Mouse (Mus musculus) kidney, embryonic 15.5 days (tissue): ENCODE results near the gene Trmt10a. TPM values are rescaled to one million over a fixed set of nuclear protein-coding genes. Genes with fewer than 3 reads are reported as not detected.
"Not testable (repeated sequence)": the region's sequence is repeated elsewhere in the genome, so short reads cannot be mapped to it uniquely, and the experiment has no call there.

Source experiments
- ATAC-seq: fragments of 200-750 bp; cut with Nextera tagmentation; replicated peaks from 2 replicates; pipeline ENCODE4 v1.8.0; 2017; ENCODE audit warnings: moderate TSS enrichment; ENCODE audit not compliant: low FRiP score
- H3K27ac ChIP-seq: fragments of 300-500 bp; sonication (generic); 2 replicates; pipeline ENCODE4 v1.5.1; 2015; ENCODE audit warnings: mild to moderate bottlenecking, inconsistent platforms
- H3K27me3 ChIP-seq: fragments of 300-500 bp; sonication (generic); 2 replicates; pipeline ENCODE4 v1.6.1; 2015; ENCODE audit warnings: inconsistent platforms
- H3K36me3 ChIP-seq: fragments of 300-500 bp; sonication (generic); 2 replicates; pipeline ENCODE4 v1.6.1; 2015; ENCODE audit warnings: inconsistent platforms
- H3K4me1 ChIP-seq: fragments of 300-500 bp; sonication (generic); 2 replicates; pipeline ENCODE4 v1.6.1; 2015; ENCODE audit warnings: inconsistent platforms
- H3K4me2 ChIP-seq: fragments of 300-500 bp; sonication (generic); 2 replicates; pipeline ENCODE4 v1.6.1; 2015; ENCODE audit warnings: moderate library complexity, mild to moderate bottlenecking, inconsistent platforms
- H3K4me3 ChIP-seq: fragments of 300-500 bp; sonication (generic); replicated peaks from 2 replicates; pipeline ENCODE4 v1.5.1; 2015; ENCODE audit warnings: mild to moderate bottlenecking, inconsistent platforms
- H3K9ac ChIP-seq: fragments of 300-500 bp; sonication (generic); 2 replicates; pipeline ENCODE4 v1.6.1; 2015; ENCODE audit warnings: mild to moderate bottlenecking, inconsistent platforms
- H3K9me3 ChIP-seq: fragments of 300-500 bp; sonication (generic); replicated peaks from 2 replicates; pipeline ENCODE4 v1.6.1; 2016; ENCODE audit warnings: inconsistent platforms
- WGBS: fragments of 180-500 bp; shearing (Covaris S2); methylation state at CpG from one replicate; pipeline ENCODE4 v1.1.7; 2015; ENCODE audit warnings: mixed read lengths; 5-methylcytosine and 5-hydroxymethylcytosine counted together
- polyA plus RNA-seq: library from polyadenylated mRNA; unstranded; fragments of >200 nt; fragmentation: Nextera tagmentation; extraction: Ambion mirVana; gene quantifications from 2 replicates; pipeline ENCODE4 v1.2.1, GENCODE M21; 2015

Gene Trmt10a
- polyA plus RNA-seq, 1 experiment from 2014 or later = 14.2 TPM

- no peak overlapping the region for H3K27ac ChIP-seq
- H3K4me3 ChIP-seq = no peak overlapping the region
- no peak overlapping the region for H3K4me2 ChIP-seq
- H3K9me3 ChIP-seq = no peaks in the 10 kb centered on the region
- no peak for ATAC-seq
- H3K36me3 ChIP-seq = no peaks in the 10 kb centered on the region
- no peaks in the 10 kb centered on the region for H3K27me3 ChIP-seq
- 85% methylated on average over 4 of the region's 4 CpGs for WGBS
- no peak overlapping the region for H3K9ac ChIP-seq
- H3K4me1 ChIP-seq = peaks cover 10% of the 10 kb centered on the region
Measured at GRCm38 (mm10) chr3:138116871-138117270, 26.4 kb upstream of the Trmt10a start.

GRCm38 (mm10) chr3:138118392-138118791 lies 24.9 kb upstream of the Trmt10a start:
- Histone ChIP-seq H3K4me2 (peak overlapping the region; percentile 39; the same call in 1 of the 2 replicates), H3K27me3 (no peaks in the 10 kb centered on the region)

GRCm38 (mm10) chr3:138118831-138119230 lies 24.4 kb upstream of the Trmt10a start:
- Histone ChIP-seq H3K27me3 (no peaks in the 10 kb centered on the region), H3K4me3 (no peak overlapping the region), H3K36me3 (no peaks in the 10 kb centered on the region), H3K27ac (peak overlapping the region; percentile 52), H3K4me1 (peaks cover 7% of the 10 kb centered on the region), H3K4me2 (peak overlapping the region; percentile 39), H3K9me3 (no peaks in the 10 kb centered on the region), H3K9ac (no peak overlapping the region)
- WGBS = 66% methylated on average over 14 of the region's 14 CpGs
- ATAC-seq = no peak

More at GRCm38 (mm10) chr3:138118392-138118791, 24.9 kb upstream of the Trmt10a start:
- Histone ChIP-seq H3K9me3 (no peaks in the 10 kb centered on the region), H3K27ac (peak overlapping the region; percentile 52), H3K36me3 (no peaks in the 10 kb centered on the region), H3K9ac (no peak overlapping the region), H3K4me1 (peaks cover 7% of the 10 kb centered on the region), H3K4me3 (no peak overlapping the region)
- 59% methylated on average over 6 of the region's 6 CpGs for WGBS
- no peak for ATAC-seq

- ATAC-seq = no peak
- 85% methylated on average over 16 of the region's 16 CpGs for WGBS
- peaks cover 9% of the 10 kb centered on the region for H3K4me1 ChIP-seq
- no peaks in the 10 kb centered on the region for H3K27me3 ChIP-seq
- H3K4me2 ChIP-seq = no peak overlapping the region
- H3K4me3 ChIP-seq = no peak overlapping the region
- no peak overlapping the region for H3K27ac ChIP-seq
- H3K36me3 ChIP-seq = no peaks in the 10 kb centered on the region
- H3K9ac ChIP-seq = no peak overlapping the region
- H3K9me3 ChIP-seq = no peaks in the 10 kb centered on the region
Measured at GRCm38 (mm10) chr3:138119444-138120105, 23.7 kb upstream of the Trmt10a start.

- peaks cover 18% of the 10 kb centered on the region for H3K4me1 ChIP-seq
- 91% methylated on average over 2 of the region's 2 CpGs for WGBS
Measured at GRCm38 (mm10) chr3:138121461-138121860, 21.8 kb upstream of the Trmt10a start.

GRCm38 (mm10) chr3:138123842-138124241 lies 19.4 kb upstream of the Trmt10a start:
- peaks cover 12% of the 10 kb centered on the region for H3K4me1 ChIP-seq
- H3K27ac ChIP-seq = no peak overlapping the region
- H3K27me3 ChIP-seq = no peaks in the 10 kb centered on the region
- H3K9me3 ChIP-seq = no peaks in the 10 kb centered on the region
- no peak overlapping the region for H3K4me3 ChIP-seq
- H3K9ac ChIP-seq = no peak overlapping the region
- WGBS = 65% methylated on average over 10 of the region's 10 CpGs
- no peak for ATAC-seq
- H3K4me2 ChIP-seq = no peak overlapping the region
- no peaks in the 10 kb centered on the region for H3K36me3 ChIP-seq

More at GRCm38 (mm10) chr3:138121461-138121860, 21.8 kb upstream of the Trmt10a start:
- no peaks in the 10 kb centered on the region for H3K27me3 ChIP-seq
- H3K4me2 ChIP-seq = no peak overlapping the region
- no peak overlapping the region for H3K9ac ChIP-seq
- no peak overlapping the region for H3K27ac ChIP-seq
- no peak for ATAC-seq
- no peak overlapping the region for H3K4me3 ChIP-seq
- no peaks in the 10 kb centered on the region for H3K9me3 ChIP-seq
- no peaks in the 10 kb centered on the region for H3K36me3 ChIP-seq

- no peaks in the 10 kb centered on the region for H3K36me3 ChIP-seq
- no peak overlapping the region for H3K9ac ChIP-seq
- H3K9me3 ChIP-seq = no peaks in the 10 kb centered on the region
- H3K4me3 ChIP-seq = no peak overlapping the region
- H3K4me1 ChIP-seq = peaks cover 10% of the 10 kb centered on the region; the same call in 1 of the 2 replicates
- no peak overlapping the region for H3K4me2 ChIP-seq
- 90% methylated on average over 6 of the region's 6 CpGs for WGBS
- ATAC-seq = no peak
- no peaks in the 10 kb centered on the region for H3K27me3 ChIP-seq
- H3K27ac ChIP-seq = no peak overlapping the region
Measured at GRCm38 (mm10) chr3:138129110-138129509, 14.1 kb upstream of the Trmt10a start.

GRCm38 (mm10) chr3:138130692-138131091 lies 12.6 kb upstream of the Trmt10a start:
- no peak overlapping the region for H3K4me3 ChIP-seq
- H3K36me3 ChIP-seq = no peaks in the 10 kb centered on the region
- H3K9me3 ChIP-seq = no peaks in the 10 kb centered on the region
- H3K4me1 ChIP-seq = no peaks in the 10 kb centered on the region
- H3K4me2 ChIP-seq = no peak overlapping the region
- no peaks in the 10 kb centered on the region for H3K27me3 ChIP-seq
- H3K27ac ChIP-seq = no peak overlapping the region
- 70% methylated on average over 1 of the region's 1 CpGs for WGBS
- no peak for ATAC-seq
- H3K9ac ChIP-seq = no peak overlapping the region

GRCm38 (mm10) chr3:138131168-138131567 lies 12.1 kb upstream of the Trmt10a start:
- H3K36me3 ChIP-seq = no peaks in the 10 kb centered on the region
- no peak overlapping the region for H3K9ac ChIP-seq
- ATAC-seq = no peak
- H3K4me3 ChIP-seq = no peak overlapping the region
- H3K27ac ChIP-seq = no peak overlapping the region
- no peaks in the 10 kb centered on the region for H3K4me1 ChIP-seq
- no peaks in the 10 kb centered on the region for H3K9me3 ChIP-seq
- WGBS = 55% methylated on average over 9 of the region's 9 CpGs
- no peaks in the 10 kb centered on the region for H3K27me3 ChIP-seq
- H3K4me2 ChIP-seq = no peak overlapping the region

- Histone ChIP-seq H3K9me3 (no peaks in the 10 kb centered on the region), H3K4me1 (no peaks in the 10 kb centered on the region), H3K4me3 (no peak overlapping the region), H3K27me3 (no peaks in the 10 kb centered on the region), H3K36me3 (no peaks in the 10 kb centered on the region), H3K27ac (no peak overlapping the region), H3K4me2 (no peak overlapping the region), H3K9ac (no peak overlapping the region)
- WGBS = 80% methylated on average over 8 of the region's 8 CpGs
- no peak for ATAC-seq
Measured at GRCm38 (mm10) chr3:138133463-138133862, 9.8 kb upstream of the Trmt10a start.

- Histone ChIP-seq H3K4me2 (no peak overlapping the region), H3K4me3 (no peak overlapping the region), H3K9me3 (no peaks in the 10 kb centered on the region), H3K4me1 (no peaks in the 10 kb centered on the region), H3K36me3 (no peaks in the 10 kb centered on the region), H3K27ac (no peak overlapping the region), H3K9ac (no peak overlapping the region), H3K27me3 (no peaks in the 10 kb centered on the region)
- 86% methylated on average over 11 of the region's 11 CpGs for WGBS
- ATAC-seq = no peak
Measured at GRCm38 (mm10) chr3:138133916-138134315, 9.3 kb upstream of the Trmt10a start.

GRCm38 (mm10) chr3:138134528-138134927 lies 8.7 kb upstream of the Trmt10a start:
- Histone ChIP-seq H3K4me2 (no peak overlapping the region), H3K9ac (no peak overlapping the region), H3K9me3 (no peaks in the 10 kb centered on the region), H3K36me3 (no peaks in the 10 kb centered on the region), H3K27ac (no peak overlapping the region), H3K27me3 (no peaks in the 10 kb centered on the region), H3K4me3 (no peak overlapping the region), H3K4me1 (no peaks in the 10 kb centered on the region)
- WGBS = 52% methylated on average over 1 of the region's 1 CpGs
- no peak for ATAC-seq

GRCm38 (mm10) chr3:138138146-138138545 lies 5.1 kb upstream of the Trmt10a start:
- WGBS = 95% methylated on average over 13 of the region's 13 CpGs
- ATAC-seq, H3K4me1 ChIP-seq, H3K9me3 ChIP-seq, H3K27ac ChIP-seq, H3K4me3 ChIP-seq, H3K9ac ChIP-seq, H3K4me2 ChIP-seq, H3K36me3 ChIP-seq, H3K27me3 ChIP-seq: not testable (repeated sequence)
